Mouse (Mus musculus) cortical plate, adult 2 months (tissue): ENCODE results near the gene Ddx5.

ENCODE experiments used
- CTCF ChIP-seq: fragments of 200-500 bp; IDR thresholded peaks from 2 replicates; pipeline ENCODE4 v1.5.1; 2011; ENCODE audit warnings: mild to moderate bottlenecking, control low read depth, low read length; ENCODE audit not compliant: insufficient read depth; ENCODE audit errors: extremely low read depth
- POLR2A ChIP-seq: fragments of 200-500 bp; IDR thresholded peaks from 2 replicates; pipeline ENCODE4 v1.6.1; 2011; ENCODE audit warnings: mild to moderate bottlenecking, low read length, control low read depth; ENCODE audit not compliant: insufficient read depth; ENCODE audit errors: extremely low read depth

DNA sequence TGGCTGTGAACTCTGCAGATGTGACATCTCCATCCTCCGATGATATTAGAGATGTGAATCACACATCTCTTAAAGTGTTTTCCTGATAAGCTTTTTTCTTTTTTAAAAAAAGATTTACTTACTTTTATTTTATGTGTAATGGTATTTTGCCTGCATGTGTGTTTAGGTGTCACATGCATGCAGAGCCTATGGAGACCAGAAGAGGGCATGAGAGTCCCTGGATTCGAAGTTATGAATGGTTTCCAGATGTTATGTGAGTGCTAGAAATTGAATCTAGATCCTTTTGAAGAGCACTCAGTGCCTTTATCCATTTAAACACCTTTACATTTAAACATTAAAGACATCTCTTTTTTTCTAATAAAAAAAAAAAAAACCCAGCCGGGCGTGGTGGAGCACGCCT, 44.0 kb downstream of the Ddx5 start:
- TF ChIP-seq CTCF, result 0 out of 2 replicates have a peak, but pooled peaks have one; percentile 11
- no peak for TF ChIP-seq POLR2A
